Mouse (Mus musculus): ENCODE data around the gene Ano7.
"Not testable (repeated sequence)": the region's sequence is repeated elsewhere in the genome, so short reads cannot be mapped to it uniquely, and the experiment has no call there.

The Ano7 gene

DNA sequence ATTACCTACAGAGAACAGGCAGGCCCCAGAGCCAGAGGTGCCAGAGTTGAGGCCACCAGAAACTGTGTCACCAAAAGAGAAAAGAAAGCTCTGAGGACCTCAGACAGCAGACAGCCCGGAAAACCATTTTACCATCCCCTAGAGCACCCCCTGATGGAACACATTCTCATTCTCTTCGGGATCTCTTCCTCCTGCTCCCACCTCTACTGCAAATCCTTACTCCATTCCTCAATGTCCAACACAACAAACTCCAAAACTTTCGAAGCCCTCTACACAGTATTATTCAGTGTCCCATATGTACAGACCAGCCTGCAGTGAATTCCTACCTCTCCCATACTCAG lies 72.1 kb downstream of the Ano7 start:
- in situ Hi-C loops (cut with MboI, MseI) = no loop called here

- in situ Hi-C loops (cut with MboI, MseI) = not testable (repeated sequence)
These were observed 76.4 kb downstream of the Ano7 start for GRCm38 (mm10) chr1:93450118-93450517.

- in situ Hi-C loops (cut with MboI, MseI) = no loop called here
These were observed 80.1 kb downstream of the Ano7 start for GRCm38 (mm10) chr1:93453721-93454255.
